21 mouse cellular contexts compared by ENCODE assay signal in the genomic region with DNA sequence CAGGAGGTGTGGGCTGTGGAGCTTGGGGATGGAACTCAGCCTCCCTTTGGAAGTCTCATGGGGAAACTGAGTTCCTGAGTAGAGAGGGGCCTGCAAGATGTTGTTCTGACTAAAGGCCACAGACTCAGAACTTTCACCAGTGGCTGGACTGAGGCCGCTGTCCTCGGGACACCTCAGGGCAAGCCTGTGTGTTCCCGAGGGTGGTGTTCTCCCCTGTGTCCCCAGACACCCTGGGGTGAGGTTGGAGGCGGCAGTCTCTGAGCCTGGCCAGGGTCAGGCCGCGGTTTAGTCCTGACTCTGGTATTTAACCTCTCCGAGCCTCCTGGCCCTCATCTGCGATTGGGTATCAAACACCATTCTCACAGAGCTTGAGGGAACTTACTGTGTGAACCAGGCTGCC. TPM values are rescaled to one million over a fixed set of nuclear protein-coding genes. Genes with fewer than 3 reads are reported as not detected.
DNase-seq lines count a peak whose midpoint lies in the region; ATAC-seq and TF ChIP-seq lines count a peak whose summit lies in the region.
"Had no signal": no experiment of that assay in that cellular context is flagged by ENCODE, and none has a peak within 500 bp of the region (broad histone marks: within the 10 kb centered on the region; RNA-seq: fewer than 3 reads in every experiment).

No protein-coding gene starts in this region.

- peaks cover 91% of the 10 kb centered on the region for H3K79me3 ChIP-seq in C2C12 (ENCODE audit: low read depth)

- no peaks in the 10 kb centered on the region for H3K9me3 ChIP-seq in heart, embryonic 15.5 days (replicated peaks)
- H3K9me3 ChIP-seq in G1E (replicated peaks) = no peaks in the 10 kb centered on the region
- H3K9me3 ChIP-seq in liver, embryonic 15.5 days (replicated peaks) = no peaks in the 10 kb centered on the region
- H3K9me3 ChIP-seq: embryonic facial prominence, embryonic 12.5 days; hindbrain, embryonic 15.5 days; kidney, embryonic 15.5 days; midbrain, embryonic 12.5 days had no signal

- H3K9ac ChIP-seq in heart, embryonic 15.5 days = no peak overlapping the region
- H3K9ac ChIP-seq in liver, embryonic 15.5 days = no peak overlapping the region
- H3K9ac ChIP-seq: embryonic facial prominence, embryonic 12.5 days; hindbrain, embryonic 15.5 days; kidney, embryonic 15.5 days; midbrain, embryonic 12.5 days had no signal

- TF ChIP-seq CTCF in C2C12 (IDR thresholded peaks at IDR 0.05; ENCODE audit: control insufficient read depth, insufficient read depth, insufficient read length) (no peak), G1E (IDR thresholded peaks at IDR 0.05; ENCODE audit: low read depth, low read length) (no peak)

- no peak for DNase-seq in heart, postnatal 4 days
- DNase-seq in G1E (ENCODE audit: low spot score) = no peak
- no peak for DNase-seq in right cerebral cortex, postnatal 10 days (ENCODE audit: low spot score in 2 of 2)
- no peak for DNase-seq in spleen, adult 12 weeks (ENCODE audit: low spot score)
- DNase-seq: adrenal gland, postnatal 10 days; cerebellum, adult 2 months; layer of hippocampus, postnatal 36 days; left cerebral cortex, postnatal 4 days; lung, adult 2 months; lung, postnatal 36 days; spleen, adult 18-20 months; thymus, adult 2 months had no signal

- no peaks in the 10 kb centered on the region for H3K27me3 ChIP-seq in heart, embryonic 15.5 days
- H3K27me3 ChIP-seq in C2C12 (ENCODE audit: control insufficient read depth, insufficient read depth, insufficient read length) (no peaks in the 10 kb centered on the region), G1E (ENCODE audit: insufficient read depth, low read length) (no peaks in the 10 kb centered on the region)
- no peaks in the 10 kb centered on the region for H3K27me3 ChIP-seq in liver, embryonic 15.5 days
- H3K27me3 ChIP-seq: embryonic facial prominence, embryonic 12.5 days; hindbrain, embryonic 15.5 days; kidney, embryonic 15.5 days; midbrain, embryonic 12.5 days had no signal

- WGBS in heart, embryonic 15.5 days = 70% methylated on average over 8 of the region's 8 CpGs
- 62% methylated on average over 8 of the region's 8 CpGs for WGBS in liver, embryonic 15.5 days (ENCODE audit: insufficient replicate concordance)

- ATAC-seq in heart, embryonic 15.5 days (replicated peaks; ENCODE audit: insufficient number of reproducible peaks, insufficient read depth, low FRiP score, low read depth) = no peak
- no peak for ATAC-seq in G1E (ENCODE audit: extremely low read depth, insufficient number of reproducible peaks, low FRiP score, poor library complexity, severe bottlenecking)
- ATAC-seq in liver, embryonic 15.5 days (ENCODE audit: insufficient read depth) = no peak

- peaks cover 100% of the 10 kb centered on the region for H3K79me2 ChIP-seq in C2C12 (ENCODE audit: control insufficient read depth, insufficient read depth)

- no peak overlapping the region for H3K4me3 ChIP-seq in heart, embryonic 15.5 days
- H3K4me3 ChIP-seq in C2C12 (ENCODE audit: insufficient read depth, poor library complexity, severe bottlenecking) (no peak overlapping the region), G1E (ENCODE audit: low read depth, low read length) (peak overlapping the region; percentile 2; the same call in 1 of the 2 replicates)
- H3K4me3 ChIP-seq in liver, embryonic 15.5 days (replicated peaks) = no peak overlapping the region
- H3K4me3 ChIP-seq: embryonic facial prominence, embryonic 12.5 days; hindbrain, embryonic 15.5 days; kidney, embryonic 15.5 days; midbrain, embryonic 12.5 days had no signal

- H3ac ChIP-seq in C2C12 (ENCODE audit: control insufficient read depth, insufficient read length, low read depth) = peak overlapping the region; percentile 50

- H3K27ac ChIP-seq in heart, embryonic 15.5 days = 0 out of 2 replicates have a peak overlapping the region, but pooled peaks have one; percentile 3
- H3K27ac ChIP-seq in liver, embryonic 15.5 days (replicated peaks) = peak overlapping the region; percentile 73; the same call in 1 of the 2 replicates
- H3K27ac ChIP-seq: embryonic facial prominence, embryonic 12.5 days; hindbrain, embryonic 15.5 days; kidney, embryonic 15.5 days; midbrain, embryonic 12.5 days had no signal

- H3K36me3 ChIP-seq in heart, embryonic 15.5 days = no peaks in the 10 kb centered on the region
- H3K36me3 ChIP-seq in C2C12 (ENCODE audit: control insufficient read depth, insufficient read depth) = peaks cover 33% of the 10 kb centered on the region
- H3K36me3 ChIP-seq in G1E (replicated peaks) = peaks cover 95% of the 10 kb centered on the region
- no peaks in the 10 kb centered on the region for H3K36me3 ChIP-seq in liver, embryonic 15.5 days (replicated peaks)
- H3K36me3 ChIP-seq: embryonic facial prominence, embryonic 12.5 days; hindbrain, embryonic 15.5 days; kidney, embryonic 15.5 days; midbrain, embryonic 12.5 days had no signal

- peaks cover 74% of the 10 kb centered on the region for H3K4me1 ChIP-seq in heart, embryonic 15.5 days (replicated peaks)
- peaks cover 99% of the 10 kb centered on the region for H3K4me1 ChIP-seq in G1E (ENCODE audit: insufficient read depth, low read depth, low read length)
- peaks cover 97% of the 10 kb centered on the region for H3K4me1 ChIP-seq in liver, embryonic 15.5 days (replicated peaks)

- H3K4me2 ChIP-seq in heart, embryonic 15.5 days = no peak overlapping the region
- H3K4me2 ChIP-seq in liver, embryonic 15.5 days = no peak overlapping the region
- H3K4me2 ChIP-seq: embryonic facial prominence, embryonic 12.5 days; hindbrain, embryonic 15.5 days; kidney, embryonic 15.5 days; midbrain, embryonic 12.5 days had no signal

TF ChIP-seq in C2C12, 6 proteins besides CTCF, POLR2A, EP300 and RAD21:
- no peak for TF ChIP-seq USF1 (IDR thresholded peaks at IDR 0.05; ENCODE audit: low read depth)
- TF ChIP-seq CEBPB (IDR thresholded peaks at IDR 0.05; ENCODE audit: low read depth) = no peak

RNA-seq across cellular contexts. Expression of a gene that starts 19.1 kb away (rescaled TPM):
- polyA plus RNA-seq in heart, embryonic 15.5 days (2015; fragmentation: Nextera tagmentation; extraction: Ambion mirVana) = 38.5 and 47.8 TPM in 2 replicates
- 10 to 100 TPM; 44.4 to 45.6 TPM for total RNA-seq in heart, postnatal 4 days (2021)
- polyA plus RNA-seq in C2C12 (2012; fragmentation: generic; extraction: Trizol) (155 TPM), G1E (2012) (103 and 156 TPM in 2 replicates)
- total RNA-seq in G1E (2014; fragmentation: Nextera tagmentation) (43.7 and 55.7 TPM in 2 replicates), G1E (2017) (32.9 and 37.3 TPM in 2 replicates)
- 34.5 and 43.8 TPM in 2 replicates for polyA plus RNA-seq in liver, embryonic 15.5 days (2015; fragmentation: Nextera tagmentation; extraction: Ambion mirVana)

RNA-seq across cellular contexts. Expression of a gene that starts 30.6 kb away (rescaled TPM):
- 15.2 and 19.6 TPM in 2 replicates for polyA plus RNA-seq in heart, embryonic 15.5 days (2015; fragmentation: Nextera tagmentation; extraction: Ambion mirVana)
- 10 to 100 TPM; 20.3 to 20.5 TPM for total RNA-seq in heart, postnatal 4 days (2021)
- polyA plus RNA-seq in C2C12 (2012; fragmentation: generic; extraction: Trizol) (44.9 TPM), G1E (2012) (54.1 and 58.2 TPM in 2 replicates)
- total RNA-seq in G1E (2014; fragmentation: Nextera tagmentation) (19.4 and 21.7 TPM in 2 replicates), G1E (2017) (14.9 and 19.4 TPM in 2 replicates)
- 12.0 and 13.1 TPM in 2 replicates for polyA plus RNA-seq in liver, embryonic 15.5 days (2015; fragmentation: Nextera tagmentation; extraction: Ambion mirVana)

RNA-seq across cellular contexts. Expression of a gene that starts 39.9 kb away (rescaled TPM):
- 1.6 and 2.1 TPM in 2 replicates for polyA plus RNA-seq in heart, embryonic 15.5 days (2015; fragmentation: Nextera tagmentation; extraction: Ambion mirVana)
- not detected for total RNA-seq in heart, postnatal 4 days (2021)
- polyA plus RNA-seq in C2C12 (2012; fragmentation: generic; extraction: Trizol) = 0.06 TPM
- total RNA-seq in G1E (2014; fragmentation: Nextera tagmentation) = not detected in 2 replicates
- total RNA-seq in G1E (2017) = not detected in 2 replicates
- 0.14 TPM in 1 of 2 replicates, not detected in the other for polyA plus RNA-seq in G1E (2012)
- 0.25 and 0.40 TPM in 2 replicates for polyA plus RNA-seq in liver, embryonic 15.5 days (2015; fragmentation: Nextera tagmentation; extraction: Ambion mirVana)
- total RNA-seq: common myeloid progenitor, adult 5-6 weeks had no signal
- polyA plus RNA-seq: urinary bladder, adult 2 months had no signal

RNA-seq across cellular contexts. Expression of a gene that starts 43.2 kb away (rescaled TPM):
- 1.2 and 1.4 TPM in 2 replicates for polyA plus RNA-seq in heart, embryonic 15.5 days (2015; fragmentation: Nextera tagmentation; extraction: Ambion mirVana)
- total RNA-seq in heart, postnatal 4 days (2021) = 1 to 10 TPM; 1.7 to 2.3 TPM
- 1.9 TPM for polyA plus RNA-seq in C2C12 (2012; fragmentation: generic; extraction: Trizol)
- total RNA-seq in G1E (2014; fragmentation: Nextera tagmentation) = not detected in 2 replicates
- 0.98 TPM in 1 of 2 replicates, not detected in the other for total RNA-seq in G1E (2017)
- polyA plus RNA-seq in G1E (2012) = 0.43 and 0.63 TPM in 2 replicates
- 0.70 and 0.85 TPM in 2 replicates for polyA plus RNA-seq in liver, embryonic 15.5 days (2015; fragmentation: Nextera tagmentation; extraction: Ambion mirVana)
- total RNA-seq: common myeloid progenitor, adult 5-6 weeks had no signal

RNA-seq across cellular contexts. Expression of a gene that starts 47.3 kb away (rescaled TPM):
- 20.7 and 28.8 TPM in 2 replicates for polyA plus RNA-seq in heart, embryonic 15.5 days (2015; fragmentation: Nextera tagmentation; extraction: Ambion mirVana)
- 10 to 100 TPM; 11.5 to 14.6 TPM for total RNA-seq in heart, postnatal 4 days (2021)
- polyA plus RNA-seq in C2C12 (2012; fragmentation: generic; extraction: Trizol) (26.2 TPM), G1E (2012) (21.3 and 27.5 TPM in 2 replicates)
- total RNA-seq in G1E (2014; fragmentation: Nextera tagmentation) (28.0 and 49.0 TPM in 2 replicates), G1E (2017) (18.5 and 28.7 TPM in 2 replicates)
- 13.8 and 16.4 TPM in 2 replicates for polyA plus RNA-seq in liver, embryonic 15.5 days (2015; fragmentation: Nextera tagmentation; extraction: Ambion mirVana)
